Mouse (Mus musculus): ENCODE results near the gene Snx29.

- TF ChIP-seq POLR2A (IDR thresholded peaks at IDR 0.05; ENCODE audit: extremely low read depth, insufficient read depth, low read length), result no peak
- TF ChIP-seq CTCF (IDR thresholded peaks at IDR 0.05; ENCODE audit: low read depth, low read length), result no peak
Observed at GRCm38 (mm10) chr16:11533441-11533840, 210.7 kb downstream of the Snx29 start.
